Mouse (Mus musculus) spleen, postnatal 36 days (tissue): Measurements from ENCODE around the gene Hmgcl.

Source experiments
- DNase-seq, 2 experiments: peaks; one replicate each; pipeline ENCODE4 v3.0.0; 2022; ENCODE audit warnings: low spot score in 2 of 2, mixed read lengths in 1 of 2

The Hmgcl gene

GRCm38 (mm10) chr4:135946278-135946658, at the start of gene Hmgcl:
Gene Hmgcl, plus strand, starts transcription at chr4:135946448.
- DNase-seq: peak; percentile 92 to 96

- DNase-seq: peak; percentile 87 to 88
These were observed 47.7 kb upstream of the Hmgcl start for GRCm38 (mm10) chr4:135898380-135899049.

- no peak for DNase-seq
These were observed 47.2 kb upstream of the Hmgcl start for GRCm38 (mm10) chr4:135899050-135899448.

- peak; percentile 94 to 95 for DNase-seq
These were observed 46.2 kb upstream of the Hmgcl start for GRCm38 (mm10) chr4:135900008-135900407.

GRCm38 (mm10) chr4:135902606-135903242, 43.5 kb upstream of the Hmgcl start:
- peak; percentile 67 to 77 for DNase-seq

- DNase-seq: no peak
These were observed 41.4 kb upstream of the Hmgcl start for GRCm38 (mm10) chr4:135904810-135905209.

- DNase-seq: no peak
These were observed 39.6 kb upstream of the Hmgcl start for GRCm38 (mm10) chr4:135906633-135907032.

- DNase-seq: peak; percentile 66 to 71
These were observed 36.8 kb upstream of the Hmgcl start for GRCm38 (mm10) chr4:135909326-135910066.

GRCm38 (mm10) chr4:135911531-135911930, 34.7 kb upstream of the Hmgcl start:
- DNase-seq: peak; percentile 64 to 74

GRCm38 (mm10) chr4:135912164-135912563, 34.1 kb upstream of the Hmgcl start:
- DNase-seq: no peak

- DNase-seq: peak in 1 of 2 experiments; percentile 45
These were observed 33.4 kb upstream of the Hmgcl start for GRCm38 (mm10) chr4:135912835-135913234.

- no peak for DNase-seq
These were observed 32.8 kb upstream of the Hmgcl start for GRCm38 (mm10) chr4:135913433-135913832.

- peak; percentile 47 to 68 for DNase-seq
These were observed 27.5 kb upstream of the Hmgcl start for GRCm38 (mm10) chr4:135918635-135919279.

- DNase-seq: no peak
These were observed 27.0 kb upstream of the Hmgcl start for GRCm38 (mm10) chr4:135919280-135919639.

- DNase-seq: peak; percentile 96 to 97
These were observed 25.7 kb upstream of the Hmgcl start, which contains the start of gene Fuca1 for GRCm38 (mm10) chr4:135920304-135921241. Gene Fuca1, plus strand, starts transcription at chr4:135920735.

- no peak for DNase-seq
These were observed 24.8 kb upstream of the Hmgcl start for GRCm38 (mm10) chr4:135921257-135922120.

GRCm38 (mm10) chr4:135922190-135922589, 24.1 kb upstream of the Hmgcl start:
- no peak for DNase-seq

- no peak for DNase-seq
These were observed 21.8 kb upstream of the Hmgcl start for GRCm38 (mm10) chr4:135924418-135924817.

GRCm38 (mm10) chr4:135925341-135925740, 20.9 kb upstream of the Hmgcl start:
- DNase-seq: no peak

GRCm38 (mm10) chr4:135926195-135926808, 19.9 kb upstream of the Hmgcl start:
- DNase-seq: no peak
